Comparison of ENCODE assay signal across 15 mouse cellular contexts in the genomic region with DNA sequence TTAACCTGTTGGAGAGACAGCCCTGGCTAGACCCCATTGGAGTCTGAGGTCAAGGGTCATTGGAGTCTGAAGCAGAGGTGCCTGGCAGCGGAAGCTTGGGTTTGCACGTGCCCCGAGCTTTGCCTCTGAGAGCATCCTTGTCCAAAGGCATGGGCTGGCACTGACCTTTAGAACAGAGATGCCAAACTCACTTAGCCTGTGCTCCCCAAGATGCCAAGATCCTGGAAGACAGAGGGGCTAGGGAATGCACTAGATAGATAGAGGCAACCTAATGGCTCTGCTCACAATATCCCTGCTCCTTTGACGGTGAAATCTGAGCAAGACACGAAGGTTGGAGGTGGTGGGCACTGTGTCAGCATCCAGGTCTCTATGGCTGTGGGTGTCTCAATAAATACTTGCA.
A peak's percentile ranks its signal among the peaks of the same experiment; 100 is the strongest.
DNase-seq lines count a peak whose midpoint lies in the region; ATAC-seq and TF ChIP-seq lines count a peak whose summit lies in the region.
"Had no signal": no experiment of that assay in that cellular context is flagged by ENCODE, and none has a peak within 500 bp of the region (broad histone marks: within the 10 kb centered on the region; RNA-seq: fewer than 3 reads in every experiment).

No protein-coding gene starts in this region.

- H3K4me1 ChIP-seq in forebrain, embryonic 10.5 days = peaks cover 69% of the 10 kb centered on the region
- peaks cover 26% of the 10 kb centered on the region for H3K4me1 ChIP-seq in forebrain, postnatal 0 days (ENCODE audit: insufficient read depth)
- H3K4me1 ChIP-seq in ES-Bruce4 (ENCODE audit: control insufficient read depth, insufficient read depth, low read length) = peaks cover 35% of the 10 kb centered on the region
- H3K4me1 ChIP-seq in embryonic facial prominence, embryonic 14.5 days (ENCODE audit: control insufficient read depth, insufficient read depth, low read length) = peaks cover 34% of the 10 kb centered on the region
- peaks cover 58% of the 10 kb centered on the region for H3K4me1 ChIP-seq in limb, embryonic 10.5 days

- TF ChIP-seq POLR2A in ES-Bruce4 (IDR thresholded peaks at IDR 0.05; ENCODE audit: insufficient read depth, low read length) = no peak

- no peaks in the 10 kb centered on the region for H3K36me3 ChIP-seq in forebrain, embryonic 10.5 days (replicated peaks)
- no peaks in the 10 kb centered on the region for H3K36me3 ChIP-seq in forebrain, postnatal 0 days (ENCODE audit: insufficient read depth)
- no peaks in the 10 kb centered on the region for H3K36me3 ChIP-seq in ES-Bruce4 (ENCODE audit: control insufficient read depth, insufficient read depth, low read length, poor library complexity, severe bottlenecking)
- H3K36me3 ChIP-seq in embryonic facial prominence, embryonic 14.5 days (ENCODE audit: control insufficient read depth, insufficient read depth, low read length) = no peaks in the 10 kb centered on the region
- H3K36me3 ChIP-seq in limb, embryonic 10.5 days = no peaks in the 10 kb centered on the region
- H3K36me3 ChIP-seq: hindbrain, embryonic 15.5 days; liver, embryonic 15.5 days had no signal

- peak overlapping the region; percentile 32 for H3K4me3 ChIP-seq in forebrain, embryonic 10.5 days
- no peak overlapping the region for H3K4me3 ChIP-seq in forebrain, postnatal 0 days (ENCODE audit: low read depth, low read length)
- no peak overlapping the region for H3K4me3 ChIP-seq in ES-Bruce4 (ENCODE audit: low read depth, low read length)
- no peak overlapping the region for H3K4me3 ChIP-seq in embryonic facial prominence, embryonic 14.5 days (ENCODE audit: low read depth, low read length)
- H3K4me3 ChIP-seq in limb, embryonic 10.5 days = no peak overlapping the region
- H3K4me3 ChIP-seq in layer of hippocampus, adult 2 months = no peak overlapping the region
- H3K4me3 ChIP-seq: hindbrain, embryonic 15.5 days; liver, embryonic 15.5 days had no signal

- H3K9ac ChIP-seq in forebrain, postnatal 0 days = no peak overlapping the region
- H3K9ac ChIP-seq in ES-Bruce4 (ENCODE audit: low read depth, poor library complexity, severe bottlenecking) = no peak overlapping the region
- no peak overlapping the region for H3K9ac ChIP-seq in embryonic facial prominence, embryonic 14.5 days (ENCODE audit: low read depth, low read length)
- H3K9ac ChIP-seq: hindbrain, embryonic 15.5 days; liver, embryonic 15.5 days had no signal

- DNase-seq in forebrain, embryonic 10.5 days (ENCODE audit: extremely low spot score, low spot score) = no peak
- no peak for DNase-seq in forebrain, postnatal 0 days
- DNase-seq in embryonic facial prominence, embryonic 14.5 days (ENCODE audit: low spot score) = no peak
- no peak for DNase-seq in limb, embryonic 10.5 days (ENCODE audit: low spot score)
- DNase-seq in testis, postnatal 10 days (ENCODE audit: low spot score) = no peak
- DNase-seq in layer of hippocampus, adult 2 months (ENCODE audit: low spot score in 2 of 2) = no peak
- no peak for DNase-seq in cerebellum, adult 11 months
- DNase-seq: adrenal gland, postnatal 36 days; gastrocnemius, postnatal 36 days; lung, postnatal 14 days; right cerebral cortex, postnatal 14 days; thymus, adult 2 months had no signal

- peaks cover 99% of the 10 kb centered on the region for H3K27me3 ChIP-seq in forebrain, embryonic 10.5 days (ENCODE audit: poor library complexity, severe bottlenecking)
- no peaks in the 10 kb centered on the region for H3K27me3 ChIP-seq in forebrain, postnatal 0 days (ENCODE audit: insufficient read depth, low read length)
- no peaks in the 10 kb centered on the region for H3K27me3 ChIP-seq in ES-Bruce4 (ENCODE audit: control insufficient read depth, insufficient read depth, low read length, poor library complexity, severe bottlenecking)
- H3K27me3 ChIP-seq in embryonic facial prominence, embryonic 14.5 days (replicated peaks; ENCODE audit: control insufficient read depth, insufficient read depth, low read length) = 0 out of 2 replicates have a peak, but pooled peaks cover 5% of the 10 kb centered on the region
- peaks cover 37% of the 10 kb centered on the region for H3K27me3 ChIP-seq in limb, embryonic 10.5 days (ENCODE audit: low read depth, poor library complexity, severe bottlenecking)
- H3K27me3 ChIP-seq: hindbrain, embryonic 15.5 days had no signal

- no peak for TF ChIP-seq EP300 in ES-Bruce4 (IDR thresholded peaks at IDR 0.05; ENCODE audit: insufficient read depth, low read depth, low read length)

- WGBS in forebrain, embryonic 10.5 days = 13% methylated on average over 5 of the region's 5 CpGs
- 25% methylated on average over 5 of the region's 5 CpGs for WGBS in forebrain, postnatal 0 days
- 43% methylated on average over 5 of the region's 5 CpGs for WGBS in embryonic facial prominence, embryonic 14.5 days
- 47% methylated on average over 5 of the region's 5 CpGs for WGBS in limb, embryonic 10.5 days

- H3K9me3 ChIP-seq in forebrain, embryonic 10.5 days = no peaks in the 10 kb centered on the region
- no peaks in the 10 kb centered on the region for H3K9me3 ChIP-seq in forebrain, postnatal 0 days (ENCODE audit: low read length)
- no peaks in the 10 kb centered on the region for H3K9me3 ChIP-seq in ES-Bruce4 (replicated peaks; ENCODE audit: control insufficient read depth, insufficient read depth, low read length, poor library complexity, severe bottlenecking)
- no peaks in the 10 kb centered on the region for H3K9me3 ChIP-seq in embryonic facial prominence, embryonic 14.5 days (ENCODE audit: control insufficient read depth, low read length)
- no peaks in the 10 kb centered on the region for H3K9me3 ChIP-seq in limb, embryonic 10.5 days (replicated peaks)
- H3K9me3 ChIP-seq: hindbrain, embryonic 15.5 days; liver, embryonic 15.5 days had no signal

- no peak overlapping the region for H3K4me2 ChIP-seq in forebrain, postnatal 0 days (ENCODE audit: low read depth)
- H3K4me2 ChIP-seq in embryonic facial prominence, embryonic 14.5 days (ENCODE audit: low read depth, low read length) = peak overlapping the region; percentile 13; the same call in 1 of the 2 replicates
- H3K4me2 ChIP-seq: hindbrain, embryonic 15.5 days; liver, embryonic 15.5 days had no signal

- no peak for ATAC-seq in forebrain, postnatal 0 days
- ATAC-seq in embryonic facial prominence, embryonic 14.5 days (ENCODE audit: low read depth) = no peak

- no peak for TF ChIP-seq CTCF in forebrain, postnatal 0 days (IDR thresholded peaks at IDR 0.05; ENCODE audit: low read depth)
- no peak for TF ChIP-seq CTCF in ES-Bruce4 (IDR thresholded peaks at IDR 0.05; ENCODE audit: low read depth, low read length)
- no peak for TF ChIP-seq CTCF in layer of hippocampus, adult 2 months (conservative IDR thresholded peaks at IDR 0.05)

- peak overlapping the region; percentile 85 for H3K27ac ChIP-seq in forebrain, embryonic 10.5 days
- H3K27ac ChIP-seq in forebrain, postnatal 0 days (ENCODE audit: low read depth, low read length) = no peak overlapping the region
- peak overlapping the region; percentile 41; the same call in 1 of the 2 replicates for H3K27ac ChIP-seq in ES-Bruce4 (ENCODE audit: insufficient read depth, low read length)
- peak overlapping the region; percentile 44; the same call in 1 of the 2 replicates for H3K27ac ChIP-seq in embryonic facial prominence, embryonic 14.5 days (replicated peaks; ENCODE audit: low read depth, low read length)
- H3K27ac ChIP-seq in limb, embryonic 10.5 days = peak overlapping the region; percentile 87
- H3K27ac ChIP-seq in layer of hippocampus, adult 2 months = no peak overlapping the region
- H3K27ac ChIP-seq: liver, embryonic 15.5 days had no signal

Comparison
In these comparisons a context has a peak if more than half of its experiments do, and no peak if none do; other contexts are left out.
1. H3K27ac ChIP-seq: peak in forebrain, embryonic 10.5 days (single experiment), ES-Bruce4 (single experiment), embryonic facial prominence, embryonic 14.5 days (single experiment) and limb, embryonic 10.5 days (single experiment); none in forebrain, postnatal 0 days (single experiment) and layer of hippocampus, adult 2 months (single experiment).